Mouse (Mus musculus) Patski (cell line): ENCODE measurements around the gene Itpr2. TPM values are rescaled to one million over a fixed set of nuclear protein-coding genes. Genes with fewer than 3 reads are reported as not detected.

Experiments used
- ATAC-seq: fragments of 100-300 bp; one replicate; pipeline ENCODE4 v1.8.0; 2021
- CTCF ChIA-PET: fragments of 350-600 bp; sonication (Branson Sonifier 250); formaldehyde crosslinking; loops from one replicate; lab custom pipeline; 2022; ENCODE audit warnings: inconsistent platforms; lab: Charles Lee
- POLR2A ChIA-PET: fragments of 350-600 bp; sonication (Branson Sonifier 250); formaldehyde crosslinking; loops from one replicate; lab custom pipeline; 2022; ENCODE audit warnings: antibody characterized with exemption, inconsistent platforms; lab: Charles Lee
- DNase-seq: peaks from one replicate; pipeline ENCODE4 v3.0.0-alpha.2; 2011; ENCODE audit warnings: low read depth, low spot score
- H3K27me3 ChIP-seq: fragments of 371-371 bp; one replicate; pipeline ENCODE4 v1.5.1; 2021
- CTCF ChIP-seq: fragments of 100-300 bp; IDR thresholded peaks from one replicate; pipeline ENCODE4 v1.5.1; 2021
- in situ Hi-C: fragments of 300-500 bp; cut with MboI; formaldehyde crosslinking; loops from 3 replicates; pipeline ENCODE4 v1.11.1; 2018; ENCODE audit warnings: low pct_unique_long_range_greater_than_20kb, mixed read lengths
- polyA plus RNA-seq: library from polyadenylated mRNA; unstranded; gene quantifications from one replicate; pipeline ENCODE4 v1.2.3, GENCODE M21; 2021

The Itpr2 gene
- polyA plus RNA-seq, 1 experiment from 2014 or later, result 12.7 TPM

DNA sequence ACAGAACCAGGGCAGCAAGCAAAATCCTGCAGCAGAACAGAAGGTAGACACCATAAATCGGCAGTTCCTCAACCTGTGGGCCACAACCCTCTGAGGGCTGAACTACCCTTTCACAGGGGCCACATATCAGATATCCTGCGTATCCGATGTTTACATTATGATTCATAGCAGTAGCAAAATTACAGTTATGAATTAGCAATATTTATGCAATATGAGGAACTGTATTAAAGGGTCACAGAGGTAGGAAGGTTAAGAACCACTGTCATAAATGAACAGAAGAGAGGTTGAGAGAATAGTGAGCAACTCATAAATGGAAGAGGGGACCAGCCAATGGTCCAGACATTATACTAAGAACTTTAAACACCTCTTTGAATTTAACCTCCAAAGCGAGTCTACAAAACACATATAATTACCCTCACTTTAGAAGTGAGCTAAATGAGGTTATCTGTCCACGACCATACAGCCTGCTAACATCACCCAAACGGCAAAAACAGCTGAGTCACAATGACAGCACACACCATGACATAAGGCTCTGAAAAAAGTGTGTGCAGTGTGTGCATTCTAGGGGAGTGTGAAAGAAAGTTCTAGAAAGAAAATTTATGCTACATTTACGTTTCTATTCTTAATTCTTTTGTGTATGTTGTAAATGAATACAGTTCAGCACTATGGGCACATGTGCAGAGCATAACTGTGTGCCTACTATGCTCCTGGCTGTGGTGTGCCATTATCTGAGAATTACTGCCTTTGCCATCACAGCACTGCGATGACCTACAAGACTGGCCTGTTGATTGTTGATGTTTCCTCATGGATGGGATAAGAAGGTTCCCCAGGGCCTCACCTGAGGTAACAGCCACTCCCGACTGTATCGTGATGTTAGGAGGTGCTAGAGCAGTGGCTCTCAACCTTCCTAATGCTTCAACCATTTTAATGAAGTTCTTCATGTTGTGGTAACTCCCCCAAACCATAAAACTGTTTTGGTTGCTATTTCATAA is 47.2 kb downstream of the Itpr2 start:
- POLR2A ChIA-PET, result no interaction called here
- no peak for ATAC-seq

DNA sequence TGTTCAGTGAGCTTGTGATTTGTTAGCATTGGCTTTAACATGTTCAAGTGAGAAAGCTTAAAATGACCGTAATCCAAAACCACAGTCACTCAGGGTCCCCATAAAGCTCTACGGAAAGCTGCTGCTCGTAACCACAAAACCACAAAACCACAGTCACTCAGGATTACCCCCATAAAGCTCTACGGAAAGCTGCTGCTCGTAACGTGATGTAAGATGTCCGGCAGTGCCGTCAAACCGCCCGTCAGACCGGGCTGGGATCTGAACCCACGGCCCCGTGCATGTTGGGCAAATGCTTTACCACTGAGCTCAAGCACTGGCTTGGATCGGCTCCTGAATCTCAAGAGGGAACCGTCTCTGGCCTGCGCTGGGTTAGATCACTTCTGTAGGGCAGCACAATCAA is 49.5 kb downstream of the Itpr2 start:
- ChIA-PET CTCF (no interaction called here), POLR2A (no interaction called here)
- in situ Hi-C loops, result no loop called here
- no peaks in the 10 kb centered on the region for H3K27me3 ChIP-seq
- DNase-seq (no peak), ATAC-seq (no peak)
- no peak for TF ChIP-seq CTCF

More for the DNA sequence above, 47.2 kb downstream of the Itpr2 start:
- TF ChIP-seq CTCF, result no peak
- H3K27me3 ChIP-seq, result no peaks in the 10 kb centered on the region
- in situ Hi-C loops, result no loop called here
- no peak for DNase-seq
- CTCF ChIA-PET, result interaction anchor here (1.1 to 1.4 kb wide), 2 partner anchors 16 to 26 kb away, joined by 3 read pairs; no protein-coding TSS in a partner anchor

DNA sequence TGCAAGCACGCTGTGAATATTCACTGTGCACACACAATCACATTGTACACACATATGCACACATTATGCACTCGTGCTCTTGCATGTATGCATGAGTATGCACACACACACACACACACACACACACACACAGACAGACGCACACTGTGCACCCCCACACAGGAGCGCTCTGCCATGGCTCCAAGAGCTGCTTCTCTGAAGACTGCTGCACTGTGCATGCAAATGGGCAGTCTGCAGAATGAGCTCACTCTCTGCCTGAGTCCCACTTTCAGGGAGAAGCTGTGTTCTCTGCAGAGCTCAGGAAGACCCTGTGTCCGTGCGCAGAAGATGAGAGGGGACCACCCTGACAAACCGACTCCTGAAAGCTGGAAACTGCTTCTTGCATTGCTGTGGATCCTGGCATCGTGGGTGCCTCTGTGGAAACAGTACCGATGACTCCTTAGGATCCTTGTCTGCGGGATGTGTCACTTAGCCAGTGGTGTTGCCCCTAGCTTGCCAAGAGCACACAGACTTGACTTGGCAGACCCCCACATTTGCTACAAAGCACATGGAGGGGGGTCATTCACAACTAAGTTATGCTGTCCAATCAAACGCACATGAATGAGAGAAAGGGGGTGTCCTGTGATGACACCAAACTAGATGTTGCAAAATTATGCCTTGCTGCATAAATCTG is 55.9 kb downstream of the Itpr2 start:
- CTCF ChIA-PET, result no interaction called here
- POLR2A ChIA-PET, result no interaction called here
- in situ Hi-C loops, result no loop called here
- no peak for TF ChIP-seq CTCF
- no peaks in the 10 kb centered on the region for H3K27me3 ChIP-seq
- ATAC-seq (no peak), DNase-seq (no peak)

DNA sequence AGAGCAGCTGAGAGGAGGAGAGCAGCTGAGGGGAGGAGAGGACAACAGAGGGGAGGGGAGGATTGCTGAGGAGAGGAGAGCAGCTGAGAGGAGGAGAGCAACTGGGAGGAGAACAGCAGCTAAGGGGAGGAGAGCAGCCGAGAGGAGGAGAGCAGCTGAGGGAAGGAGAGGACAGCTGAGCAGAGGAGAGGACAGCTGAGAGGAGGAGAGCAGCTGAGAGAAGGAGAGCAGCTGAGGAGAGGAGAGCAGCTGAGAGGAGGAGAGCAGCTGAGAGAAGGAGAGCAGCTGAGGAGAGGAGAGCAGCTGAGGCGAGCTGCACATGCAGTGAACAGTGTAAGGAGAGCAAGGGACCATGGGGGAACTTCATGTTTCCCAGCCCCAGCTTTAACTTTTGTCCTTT is 62.2 kb downstream of the Itpr2 start:
- POLR2A ChIA-PET, result no interaction called here
- no peak for ATAC-seq

DNA sequence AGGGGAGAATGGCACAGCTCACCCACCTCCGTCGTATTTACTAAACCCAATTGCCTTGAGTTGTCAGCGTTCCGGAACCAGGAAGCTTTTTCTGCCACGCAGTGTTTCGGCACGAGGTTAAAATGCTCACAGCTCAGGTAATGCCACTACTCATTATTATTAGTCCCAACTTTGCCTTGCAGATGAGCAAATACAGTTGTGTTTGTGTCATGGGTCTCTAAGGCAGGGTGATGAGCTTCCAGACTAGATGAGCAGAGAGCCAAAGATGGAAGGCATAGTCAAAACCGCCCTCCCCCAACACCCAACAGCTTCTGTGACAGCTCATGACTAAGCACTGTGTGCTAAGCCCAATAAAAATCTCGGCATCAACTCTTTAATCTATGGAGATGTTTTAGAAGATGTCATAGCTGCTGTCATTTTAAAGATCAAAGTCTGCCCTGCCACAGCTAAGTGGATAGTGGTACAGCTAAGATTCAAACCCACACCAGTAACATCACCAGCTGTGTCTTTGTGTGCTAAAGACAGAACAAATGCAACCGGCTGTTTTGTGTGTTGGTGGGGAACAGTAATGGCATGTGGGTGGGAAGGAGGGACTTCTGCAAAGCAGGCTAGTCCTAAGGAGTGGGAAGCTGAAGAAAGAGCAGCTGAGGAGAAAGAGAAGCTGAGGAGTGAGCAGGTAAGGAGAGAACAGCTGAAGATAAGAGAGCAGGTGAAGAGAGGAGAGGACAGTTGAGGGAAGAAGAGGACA is 62.8 kb downstream of the Itpr2 start:
- POLR2A ChIA-PET, result no interaction called here
- CTCF ChIA-PET, result interaction anchor here (0.8 to 1.5 kb wide), 4 partner anchors 16 to 102 kb away, joined by 3 to 4 read pairs (median 3); no protein-coding TSS in a partner anchor
- no peak for TF ChIP-seq CTCF
- ATAC-seq (no peak), DNase-seq (no peak)
- H3K27me3 ChIP-seq, result no peaks in the 10 kb centered on the region
- in situ Hi-C loops, result no loop called here

More for the DNA sequence above, 62.2 kb downstream of the Itpr2 start:
- no peak for DNase-seq
- no peaks in the 10 kb centered on the region for H3K27me3 ChIP-seq
- CTCF ChIA-PET, result interaction anchor here (1.0 to 1.1 kb wide), 2 partner anchors 21 to 101 kb away, joined by 3 to 4 read pairs; no protein-coding TSS in a partner anchor
- no peak for TF ChIP-seq CTCF
- in situ Hi-C loops, result no loop called here

DNA sequence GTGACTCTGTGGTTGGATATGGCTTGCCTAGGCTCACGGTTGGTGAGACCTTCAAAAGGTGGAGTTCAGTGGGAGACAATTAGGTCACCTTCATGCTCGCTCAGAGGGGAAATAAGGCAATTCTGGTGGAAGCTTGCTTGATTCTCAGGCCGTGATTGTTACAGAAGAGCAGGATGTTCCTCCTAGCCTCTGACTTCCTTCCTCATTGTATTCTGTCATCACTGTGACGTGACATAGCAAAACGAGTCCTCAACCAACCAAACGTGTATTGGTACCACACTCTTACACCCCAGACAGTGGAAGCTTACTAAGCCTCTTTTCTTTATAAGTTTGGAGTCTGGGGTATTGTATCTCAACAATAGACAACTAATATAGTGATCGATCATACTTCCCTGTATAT is 64.0 kb downstream of the Itpr2 start:
- TF ChIP-seq CTCF, result no peak
- no peaks in the 10 kb centered on the region for H3K27me3 ChIP-seq
- ATAC-seq (no peak), DNase-seq (no peak)
- ChIA-PET POLR2A (interaction anchor here (1.3 kb wide), 1 partner anchor 21 kb away, joined by 3 read pairs; no protein-coding TSS in a partner anchor), CTCF (interaction anchor here (1.5 kb wide), 1 partner anchor 17 kb away, joined by 3 read pairs; no protein-coding TSS in a partner anchor)
- in situ Hi-C loops, result no loop called here

DNA sequence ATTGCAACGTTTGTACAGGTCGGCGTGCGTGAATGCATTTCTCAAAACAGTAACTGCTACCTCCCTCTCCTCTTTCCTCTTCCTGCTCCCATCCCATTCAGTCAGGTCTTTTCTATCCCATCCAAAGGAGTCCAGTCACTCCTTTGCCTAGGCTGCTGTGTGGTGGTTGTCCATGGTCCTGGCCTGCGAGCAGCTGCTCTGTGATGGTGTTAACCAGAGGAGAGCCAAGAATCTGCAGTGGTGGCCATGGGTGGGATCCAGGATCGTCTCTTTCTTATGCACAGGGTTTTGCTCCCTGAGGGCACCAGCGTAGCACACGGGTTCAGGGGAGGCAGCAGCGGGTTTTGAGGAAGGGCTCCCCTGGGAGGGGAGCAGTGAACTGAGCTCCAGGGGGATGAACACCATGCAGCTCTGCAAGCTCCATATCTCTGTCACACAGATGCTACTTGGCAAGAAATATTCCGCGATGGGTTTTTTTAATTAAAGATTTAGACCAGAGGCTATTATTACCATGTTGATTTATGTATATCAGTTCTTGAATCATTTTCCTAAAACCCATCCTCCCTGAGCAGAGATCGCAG is 65.0 kb downstream of the Itpr2 start:
- in situ Hi-C loops, result no loop called here
- no peak for TF ChIP-seq CTCF
- DNase-seq (no peak), ATAC-seq (no peak)
- CTCF ChIA-PET, result interaction anchor here (0.9 kb wide), 1 partner anchor 27 kb away, joined by 3 read pairs; no protein-coding TSS in a partner anchor
- H3K27me3 ChIP-seq, result no peaks in the 10 kb centered on the region
- POLR2A ChIA-PET, result no interaction called here

DNA sequence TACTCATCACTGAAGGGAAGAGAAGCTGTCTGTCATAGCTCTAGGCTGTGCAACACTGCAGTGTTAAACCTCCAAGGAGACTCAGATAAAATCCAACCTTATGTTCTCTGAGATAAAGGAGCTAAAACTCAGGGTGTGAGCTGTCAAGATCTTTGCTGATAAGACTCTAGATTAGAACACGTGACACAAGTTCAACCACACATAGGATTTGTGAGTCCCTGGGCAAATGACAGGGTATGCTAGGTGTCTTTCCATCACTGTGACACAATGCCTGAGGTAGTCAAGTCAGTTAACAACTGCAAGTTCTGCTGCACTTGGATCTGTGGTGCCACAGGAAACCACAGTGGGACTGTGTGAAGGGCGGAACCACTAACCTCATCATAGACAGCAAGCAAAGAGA is 67.8 kb downstream of the Itpr2 start:
- DNase-seq, result no peak
- ChIA-PET CTCF (interaction anchor here (1.3 kb wide), 1 partner anchor 33 kb away, joined by 3 read pairs; no protein-coding TSS in a partner anchor), POLR2A (no interaction called here)
- no peak for ATAC-seq
- in situ Hi-C loops, result no loop called here
- TF ChIP-seq CTCF, result no peak
- H3K27me3 ChIP-seq, result no peaks in the 10 kb centered on the region

DNA sequence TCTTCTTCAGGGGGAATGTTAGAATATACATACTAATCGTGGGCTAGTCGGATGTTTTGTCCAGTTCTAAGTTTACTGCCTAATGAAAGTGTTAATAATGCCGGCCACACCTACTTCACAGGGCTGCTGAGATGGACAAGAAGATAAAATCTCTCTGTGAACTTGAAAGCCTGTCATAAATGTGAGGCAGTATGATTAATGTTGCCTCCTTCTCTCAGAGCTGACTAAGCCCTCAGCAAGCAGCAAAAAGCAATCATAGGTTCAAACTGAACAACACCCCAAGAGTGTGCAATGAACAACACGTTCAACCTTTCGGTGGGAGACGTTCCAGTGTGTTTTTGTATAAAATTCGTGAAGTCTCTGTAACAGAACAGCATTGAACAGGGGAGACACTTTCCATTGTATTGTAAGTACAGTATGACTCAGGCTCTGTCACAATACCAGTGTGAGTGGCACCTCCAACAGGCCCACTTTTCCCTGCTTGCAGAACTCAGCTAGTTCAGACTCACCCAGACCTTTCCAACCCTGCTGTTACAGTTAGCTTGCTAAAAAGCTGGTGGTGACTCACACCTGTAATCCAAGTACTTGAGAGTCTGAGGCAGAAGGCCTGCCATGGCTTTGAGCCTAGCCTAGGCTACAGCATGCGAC is 69.7 kb downstream of the Itpr2 start:
- no peaks in the 10 kb centered on the region for H3K27me3 ChIP-seq
- DNase-seq (no peak), ATAC-seq (peak; percentile 63)
- CTCF ChIA-PET, result interaction anchor here (1.2 kb wide), 2 partner anchors 26 to 50 kb away, joined by 3 read pairs; no protein-coding TSS in a partner anchor
- in situ Hi-C loops, result no loop called here
- no peak for TF ChIP-seq CTCF
- POLR2A ChIA-PET, result no interaction called here
